Mouse (Mus musculus) ES-E14 (cell line): ENCODE measurements around the gene Fads1.

Source experiments
- CHD2 ChIP-seq: IDR thresholded peaks from 2 replicates; pipeline ENCODE4 v1.6.1; 2014; ENCODE audit warnings: mild to moderate bottlenecking, low read depth, low read length, inconsistent platforms
- HCFC1 ChIP-seq: IDR thresholded peaks from 2 replicates; pipeline ENCODE4 v1.6.1; 2012; ENCODE audit warnings: low read length, inconsistent platforms, borderline replicate concordance; ENCODE audit not compliant: insufficient read depth
- ZNF384 ChIP-seq: IDR thresholded peaks from 2 replicates; pipeline ENCODE4 v1.6.1; 2012; ENCODE audit warnings: low read depth, low read length, inconsistent platforms

- TF ChIP-seq HCFC1 = peak; percentile 96
- TF ChIP-seq CHD2 = no peak
- no peak for TF ChIP-seq ZNF384
Measured at GRCm38 (mm10) chr19:10203848-10204615, 21.3 kb downstream of the Fads1 start, which contains the start of the genes Tmem258 and Fen1.
